Mouse (Mus musculus) adrenal gland, postnatal 14 days (tissue): Measurements from ENCODE around the gene Lima1. TPM values are rescaled to one million over a fixed set of nuclear protein-coding genes. Genes with fewer than 3 reads are reported as not detected.
"Not testable (repeated sequence)": the region's sequence is repeated elsewhere in the genome, so short reads cannot be mapped to it uniquely, and the experiment has no call there.

Experiments
- DNase-seq: peaks from one replicate; pipeline ENCODE4 v3.0.0; 2021; ENCODE audit warnings: mixed read lengths
- long read RNA-seq, 2 experiments: library from polyadenylated mRNA; stranded (forward); transcript quantifications; one replicate each; pipeline ENCODE4 v2.0.0; 2021
- total RNA-seq: library from RNA; stranded (reverse); gene quantifications from 2 replicates; pipeline ENCODE4 v1.2.3, GENCODE M21; 2021

The Lima1 gene
- 37.4 and 39.9 TPM in 2 replicates for total RNA-seq
- long read RNA-seq, experiment 1, full-length matches to known transcripts = 25 of 30 reads
- long read RNA-seq, experiment 1, partial matches to known transcripts = 0 of 30 reads
- long read RNA-seq, experiment 1, other reads (novel, unspliced or antisense) = 5 of 30 reads
- long read RNA-seq, experiment 2, full-length matches to known transcripts = 25 of 32 reads
- long read RNA-seq, experiment 2, partial matches to known transcripts = 0 of 32 reads
- long read RNA-seq, experiment 2, other reads (novel, unspliced or antisense) = 7 of 32 reads

GRCm38 (mm10) chr15:99875334-99875869 lies at the start of gene Lima1:
Gene Lima1 (minus strand): TSS chr15:99875456.
- peak; percentile 94 for DNase-seq

GRCm38 (mm10) chr15:99919601-99920158 lies 44.4 kb upstream of the Lima1 start:
- DNase-seq = no peak

- DNase-seq = no peak
Observed at GRCm38 (mm10) chr15:99917264-99917663, 42.0 kb upstream of the Lima1 start.

GRCm38 (mm10) chr15:99914613-99915012 lies 39.4 kb upstream of the Lima1 start:
- DNase-seq = no peak

GRCm38 (mm10) chr15:99911785-99912184 lies 36.5 kb upstream of the Lima1 start:
- no peak for DNase-seq

- peak; percentile 57 for DNase-seq
Observed at GRCm38 (mm10) chr15:99909339-99909996, 34.2 kb upstream of the Lima1 start.

GRCm38 (mm10) chr15:99907514-99907913 lies 32.3 kb upstream of the Lima1 start:
- no peak for DNase-seq

- no peak for DNase-seq
Observed at GRCm38 (mm10) chr15:99907041-99907440, 31.8 kb upstream of the Lima1 start.

- DNase-seq = no peak
Observed at GRCm38 (mm10) chr15:99904841-99905240, 29.6 kb upstream of the Lima1 start.

GRCm38 (mm10) chr15:99904333-99904732 lies 29.1 kb upstream of the Lima1 start:
- peak; percentile 87 for DNase-seq

- no peak for DNase-seq
Observed at GRCm38 (mm10) chr15:99903227-99903626, 28.0 kb upstream of the Lima1 start.

GRCm38 (mm10) chr15:99902786-99903185 lies 27.5 kb upstream of the Lima1 start:
- DNase-seq = no peak

GRCm38 (mm10) chr15:99896621-99897020 lies 21.4 kb upstream of the Lima1 start:
- no peak for DNase-seq

GRCm38 (mm10) chr15:99891355-99891754 lies 16.1 kb upstream of the Lima1 start:
- no peak for DNase-seq

- no peak for DNase-seq
Observed at GRCm38 (mm10) chr15:99890412-99891236, 15.4 kb upstream of the Lima1 start.

GRCm38 (mm10) chr15:99889275-99889874 lies 14.1 kb upstream of the Lima1 start:
- DNase-seq = no peak

- not testable (repeated sequence) for DNase-seq
Observed at GRCm38 (mm10) chr15:99887130-99887529, 11.9 kb upstream of the Lima1 start.

- no peak for DNase-seq
Observed at GRCm38 (mm10) chr15:99884038-99884437, 8.8 kb upstream of the Lima1 start.

- no peak for DNase-seq
Observed at GRCm38 (mm10) chr15:99878541-99878940, 3.3 kb upstream of the Lima1 start.

GRCm38 (mm10) chr15:99874612-99875333 lies 483 bp downstream of the Lima1 start:
- peak; percentile 28 for DNase-seq

- no peak for DNase-seq
Observed at GRCm38 (mm10) chr15:99872543-99872942, 2.7 kb downstream of the Lima1 start.
